Mouse (Mus musculus): ENCODE measurements around the gene Sap30. TPM values are rescaled to one million over a fixed set of nuclear protein-coding genes. Genes with fewer than 3 reads are reported as not detected.
"Not testable (repeated sequence)": the region's sequence is repeated elsewhere in the genome, so short reads cannot be mapped to it uniquely, and the experiment has no call there.

Gene Sap30
- total RNA-seq, 2 experiments from 2014 or later: 10.0 to 21.1 TPM

DNA sequence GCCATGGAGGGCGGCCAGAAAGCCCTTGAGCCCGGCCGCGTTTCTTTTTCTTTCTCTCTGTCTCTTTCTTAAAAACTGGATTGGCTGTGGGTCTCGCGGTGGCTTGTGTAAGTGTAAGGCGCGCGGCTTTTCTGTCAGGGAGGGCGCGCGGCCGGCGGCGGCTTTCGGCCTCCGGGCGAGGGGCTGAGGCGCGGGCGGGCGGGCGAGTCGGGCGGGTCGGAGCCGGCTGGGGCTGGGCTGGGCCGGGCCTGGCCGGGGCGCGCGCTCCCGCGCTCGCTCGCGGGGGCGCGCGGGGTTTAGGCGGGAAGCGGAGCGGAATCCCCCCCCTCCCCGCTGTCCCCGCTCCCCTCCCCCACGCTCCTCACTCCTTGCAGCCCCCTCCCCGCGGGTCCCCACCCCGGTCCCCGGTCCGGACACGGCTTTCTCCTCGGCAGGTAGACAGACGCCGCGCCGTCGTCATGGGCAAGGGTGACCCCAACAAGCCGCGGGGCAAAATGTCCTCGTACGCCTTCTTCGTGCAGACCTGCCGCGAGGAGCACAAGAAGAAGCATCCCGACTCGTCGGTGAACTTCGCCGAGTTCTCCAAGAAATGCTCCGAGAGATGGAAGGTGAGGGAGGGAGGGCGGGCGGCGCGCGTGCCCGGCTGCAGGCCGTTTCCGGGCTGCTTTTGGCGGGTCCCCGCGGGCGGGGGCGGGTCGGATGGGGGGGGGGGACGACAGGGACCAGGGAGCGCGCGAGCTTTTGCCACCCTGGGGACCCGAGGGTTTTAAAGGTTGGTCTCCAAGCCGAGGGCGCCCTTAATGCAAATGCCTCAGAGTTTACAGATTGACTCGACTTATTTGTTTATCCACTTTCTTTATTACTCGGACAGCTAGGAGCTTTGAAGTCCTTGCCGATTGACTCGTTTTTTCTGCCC, 24.7 kb upstream of the Sap30 start:
- Histone ChIP-seq H3K4me3 (peak overlapping the region; percentile 100), H3K27ac (peak overlapping the region; percentile 95)
- TF ChIP-seq CTCF (IDR thresholded peaks at IDR 0.05): no peak
- intact Hi-C loops (cut with DNase I): no loop called here
- DNase-seq: peak; percentile 46

DNA sequence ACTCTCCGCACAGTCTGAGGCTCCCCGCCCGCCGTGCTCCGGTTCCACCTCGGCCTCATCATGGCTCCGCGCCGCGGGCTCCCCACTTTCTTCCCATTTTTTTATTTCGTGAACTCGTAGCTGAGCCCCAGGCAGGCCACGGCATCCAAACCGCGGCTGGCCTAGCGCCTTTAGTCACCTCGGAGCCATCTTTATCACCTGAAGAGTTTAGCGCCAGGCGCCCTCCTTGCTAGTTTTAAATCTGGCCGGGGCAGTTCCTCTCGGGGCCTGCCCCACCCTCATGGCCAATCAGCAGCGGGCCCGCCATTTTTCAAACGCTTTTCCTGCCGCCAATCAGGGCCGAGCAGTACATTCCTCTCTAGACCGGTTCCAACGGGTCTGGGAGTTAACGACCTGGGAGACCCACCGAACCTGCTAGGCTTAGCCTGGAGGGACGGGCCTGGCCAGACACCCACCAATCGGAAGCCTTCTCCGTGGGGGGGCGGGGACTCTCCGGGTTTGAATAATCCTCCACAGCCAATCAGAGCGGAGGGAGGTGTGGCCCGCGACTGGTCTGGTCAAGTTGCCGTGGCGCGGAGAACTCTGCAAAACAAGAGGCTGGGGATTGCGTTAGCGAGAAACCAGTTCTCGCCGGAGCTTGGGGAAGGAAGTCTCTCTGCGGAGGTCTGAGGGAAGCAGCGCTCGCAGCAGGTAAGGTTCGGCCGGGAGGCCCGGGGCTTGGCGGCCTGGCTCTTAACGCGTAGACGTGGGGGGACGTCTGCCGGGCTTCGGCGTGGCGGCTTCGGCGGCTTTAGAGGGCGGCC, 23.9 kb upstream of the Sap30 start, which contains the start of gene Hmgb2:
Gene Hmgb2, plus strand, starts transcription at position 592 of the 803 bp plus-strand sequence.
- intact Hi-C loops (cut with DNase I): loop anchor here (2.0 kb wide), 1 partner anchor 23 kb away; no protein-coding TSS in a partner anchor
- peak; percentile 100 for DNase-seq
- Histone ChIP-seq H3K27ac (peak within 1 kb of the TSS; percentile 95), H3K4me3 (peak within 1 kb of the TSS; percentile 100)
- no peak for TF ChIP-seq CTCF (IDR thresholded peaks at IDR 0.05)

DNA sequence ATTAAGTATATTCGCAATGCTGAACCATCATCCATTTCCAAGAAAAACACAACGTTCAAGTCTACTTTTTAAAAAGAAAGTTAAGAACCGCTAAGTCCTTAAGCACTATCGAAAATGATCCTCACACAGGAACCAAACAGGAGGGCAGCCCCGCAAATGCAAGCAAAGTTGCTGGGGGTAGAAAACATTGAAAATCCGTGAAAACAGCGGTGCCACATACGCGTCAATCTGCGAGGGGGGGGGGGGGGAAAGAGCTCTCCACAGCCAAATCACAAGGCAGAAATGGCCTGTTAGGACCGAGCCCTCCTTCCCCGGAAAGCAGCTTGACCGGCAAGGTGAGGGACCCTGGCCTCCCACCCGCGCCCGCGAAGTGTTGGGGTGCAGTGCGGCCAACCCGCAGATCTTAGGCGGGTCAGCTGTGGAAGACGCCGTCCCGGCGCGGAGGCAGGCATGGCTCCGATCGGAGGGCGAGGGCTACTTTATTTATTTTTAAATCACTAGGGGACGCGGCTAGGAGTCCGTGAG, 23.2 kb upstream of the Sap30 start:
- no peak for DNase-seq
- no peak for TF ChIP-seq CTCF (IDR thresholded peaks at IDR 0.05)
- peak overlapping the region; percentile 81 for H3K27ac ChIP-seq
- peak overlapping the region; percentile 100 for H3K4me3 ChIP-seq
- intact Hi-C loops (cut with DNase I): loop anchor here (2.0 kb wide), 1 partner anchor 22 kb away; no protein-coding TSS in a partner anchor

DNA sequence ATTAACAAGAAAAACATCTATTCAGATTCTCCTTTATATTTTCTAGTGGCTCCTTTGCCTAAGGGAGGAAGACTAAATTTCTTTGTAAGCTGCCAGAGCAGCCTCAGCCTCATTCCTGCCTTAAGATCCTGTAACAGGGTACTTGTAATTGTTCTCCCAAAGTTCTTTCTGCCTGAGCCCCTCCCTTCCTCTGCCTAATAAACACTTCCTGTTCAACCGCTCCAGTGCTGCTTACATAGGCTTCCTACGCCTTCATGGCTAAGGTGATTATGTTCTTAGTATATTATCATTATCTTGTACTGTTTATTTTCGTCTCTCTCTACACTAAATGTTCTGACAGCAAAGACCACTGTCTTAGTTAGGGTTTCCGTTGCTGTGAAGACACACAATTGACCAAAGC, 21.0 kb upstream of the Sap30 start:
- no peak for TF ChIP-seq CTCF (IDR thresholded peaks at IDR 0.05)
- DNase-seq: no peak
- intact Hi-C loops (cut with DNase I): no loop called here
- Histone ChIP-seq H3K4me3 (no peak overlapping the region), H3K27ac (peak overlapping the region; percentile 29)

DNA sequence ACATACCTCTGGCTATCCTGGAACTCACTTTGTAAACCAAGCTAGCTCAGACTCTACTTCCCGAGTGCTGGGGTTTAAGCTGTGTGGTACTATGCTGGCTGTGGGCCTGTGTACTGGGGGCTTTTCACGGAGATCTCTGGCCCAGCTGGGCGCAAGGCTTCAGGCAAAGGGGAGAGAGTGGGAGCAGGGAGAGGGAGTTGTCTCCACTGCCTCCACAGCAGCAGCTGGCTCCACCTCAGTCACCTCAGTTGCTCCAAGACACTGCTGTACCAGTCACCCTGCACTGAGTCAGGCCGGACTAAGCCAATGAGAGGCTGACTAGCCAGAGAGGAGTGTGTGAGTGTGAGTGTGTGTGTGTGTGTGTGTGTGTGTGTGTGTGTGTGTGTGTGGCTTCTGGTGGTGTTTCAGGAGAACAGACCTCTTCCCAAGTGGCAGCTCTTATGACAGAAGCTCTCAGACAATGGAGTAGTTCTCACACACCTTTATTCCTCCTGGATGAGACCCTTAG, 19.9 kb upstream of the Sap30 start:
- no peak overlapping the region for H3K4me3 ChIP-seq
- no peak for DNase-seq
- intact Hi-C loops (cut with DNase I): no loop called here
- peak overlapping the region; percentile 38; the same call in 1 of the 2 replicates for H3K27ac ChIP-seq
- TF ChIP-seq CTCF (IDR thresholded peaks at IDR 0.05): no peak

DNA sequence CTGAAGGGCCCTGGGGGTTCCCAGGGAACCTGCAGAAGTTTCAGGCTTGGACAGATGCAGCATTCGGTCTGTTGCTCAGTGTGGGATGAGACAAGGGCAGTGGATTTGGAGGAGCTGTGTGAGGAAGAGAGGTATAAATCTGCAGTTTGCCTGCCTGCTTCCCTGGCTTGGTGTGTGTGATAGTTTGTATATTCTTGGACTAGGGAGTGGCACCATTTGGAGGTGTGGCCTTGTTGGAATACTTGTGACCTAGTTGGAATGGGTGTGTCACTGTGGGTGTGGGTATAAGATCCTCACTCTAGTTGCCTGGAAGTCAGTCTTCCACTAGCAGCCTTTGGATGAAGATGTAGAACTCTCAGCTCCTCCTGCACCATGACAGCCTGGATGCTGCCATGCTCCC, 17.8 kb upstream of the Sap30 start:
- intact Hi-C loops (cut with DNase I); DNase-seq: not testable (repeated sequence)
- peak overlapping the region; percentile 32; the same call in 1 of the 2 replicates for H3K27ac ChIP-seq

DNA sequence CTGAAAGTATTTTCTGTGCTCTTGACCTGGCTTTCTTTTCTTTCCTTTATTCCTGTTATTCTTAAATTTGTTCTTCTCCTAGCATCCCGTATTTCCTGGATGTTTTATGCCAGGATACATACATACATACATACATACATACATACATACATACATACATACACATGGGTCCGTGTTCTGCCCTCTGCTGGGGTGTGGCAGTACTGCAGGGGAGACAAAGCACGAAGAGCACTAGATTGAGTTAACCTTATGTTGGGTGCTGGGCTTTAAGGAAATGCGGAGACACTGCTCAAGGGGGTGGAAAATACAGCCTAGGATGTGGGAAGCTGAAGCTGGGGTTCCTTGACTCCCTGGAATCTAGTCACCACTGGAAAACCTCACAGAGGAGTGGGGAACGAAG, 16.0 kb upstream of the Sap30 start:
- intact Hi-C loops (cut with DNase I): no loop called here
- Histone ChIP-seq H3K4me3 (no peak overlapping the region), H3K27ac (no peak overlapping the region)
- peak; percentile 79 for TF ChIP-seq CTCF (IDR thresholded peaks at IDR 0.05)
- DNase-seq: peak; percentile 58

More for the DNA sequence above, 17.8 kb upstream of the Sap30 start:
- H3K4me3 ChIP-seq: not testable (repeated sequence)

DNA sequence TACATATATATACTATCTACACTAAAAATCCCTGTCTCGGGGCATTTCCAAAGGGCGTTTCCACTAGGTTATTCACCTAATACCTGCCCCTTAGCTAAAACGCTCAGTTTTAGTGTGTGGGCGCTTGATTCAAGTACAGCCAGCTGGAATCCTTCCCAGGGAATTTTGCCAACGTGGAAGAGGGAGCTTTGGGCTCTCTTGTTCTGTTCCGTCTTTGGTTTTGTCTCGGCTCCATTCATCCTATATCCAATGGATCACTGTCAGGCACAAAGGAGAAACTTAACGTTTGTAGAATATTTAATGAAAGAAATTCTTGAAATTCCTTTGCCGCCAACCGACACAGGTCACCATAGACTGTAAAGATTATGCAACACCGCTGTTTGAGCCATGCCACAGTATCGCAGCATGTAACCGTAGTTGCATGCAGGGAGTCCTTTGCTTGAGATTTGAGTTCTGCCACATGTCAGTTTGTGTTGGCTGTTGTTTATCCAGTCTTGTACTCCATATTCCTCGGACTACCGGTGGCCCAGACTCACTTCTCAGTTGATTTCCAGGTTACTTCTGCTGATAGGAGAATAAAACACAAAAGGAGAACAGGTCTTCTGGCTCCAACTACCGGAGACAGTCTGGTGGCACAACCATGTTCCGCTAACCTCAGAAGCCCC, 11.3 kb upstream of the Sap30 start:
- DNase-seq: peak; percentile 43
- Histone ChIP-seq H3K4me3 (peak overlapping the region; percentile 66), H3K27ac (peak overlapping the region; percentile 62)
- intact Hi-C loops (cut with DNase I): no loop called here
- TF ChIP-seq CTCF (IDR thresholded peaks at IDR 0.05): no peak

DNA sequence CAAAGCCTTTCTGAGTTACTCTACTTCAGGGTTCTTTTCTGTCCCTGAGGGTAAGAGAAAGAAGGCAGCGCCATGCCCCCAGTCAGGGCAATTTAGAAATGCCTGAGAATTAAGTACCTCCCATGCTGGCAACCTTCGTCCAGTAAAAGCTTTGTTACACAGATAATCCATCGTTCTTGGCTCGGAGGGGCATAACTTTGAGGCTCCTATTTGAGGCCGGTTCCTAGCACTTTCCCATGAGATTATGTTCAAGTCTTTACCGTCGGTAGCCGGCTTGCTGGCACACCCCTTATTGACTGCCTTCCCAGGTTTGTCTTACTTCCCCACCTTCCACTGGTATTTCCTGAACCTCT, 10.8 kb upstream of the Sap30 start:
- Histone ChIP-seq H3K27ac (peak overlapping the region; percentile 62), H3K4me3 (peak overlapping the region; percentile 66)
- no peak for TF ChIP-seq CTCF (IDR thresholded peaks at IDR 0.05)
- DNase-seq: no peak
- intact Hi-C loops (cut with DNase I): no loop called here

DNA sequence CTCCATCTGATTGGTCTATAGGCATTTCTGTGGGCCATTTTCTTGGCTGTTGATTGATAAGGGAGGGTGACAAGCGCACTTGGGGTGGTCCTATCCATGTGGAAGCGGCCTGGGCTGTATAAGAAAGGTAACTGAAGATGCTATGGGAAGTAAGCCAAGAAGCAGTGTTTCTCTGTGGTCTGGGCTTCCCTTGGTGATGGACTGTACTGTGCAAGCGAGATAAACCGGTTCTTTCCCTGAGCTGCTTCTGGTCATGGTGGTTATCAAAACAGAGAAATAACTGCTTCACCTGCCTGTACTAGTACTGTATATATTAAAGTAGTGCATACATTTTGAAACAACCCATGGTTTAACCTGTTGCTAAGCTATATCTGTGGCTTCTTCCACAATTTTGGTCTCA, 4.2 kb upstream of the Sap30 start:
- no peak for DNase-seq
- no peak for TF ChIP-seq CTCF (IDR thresholded peaks at IDR 0.05)

DNA sequence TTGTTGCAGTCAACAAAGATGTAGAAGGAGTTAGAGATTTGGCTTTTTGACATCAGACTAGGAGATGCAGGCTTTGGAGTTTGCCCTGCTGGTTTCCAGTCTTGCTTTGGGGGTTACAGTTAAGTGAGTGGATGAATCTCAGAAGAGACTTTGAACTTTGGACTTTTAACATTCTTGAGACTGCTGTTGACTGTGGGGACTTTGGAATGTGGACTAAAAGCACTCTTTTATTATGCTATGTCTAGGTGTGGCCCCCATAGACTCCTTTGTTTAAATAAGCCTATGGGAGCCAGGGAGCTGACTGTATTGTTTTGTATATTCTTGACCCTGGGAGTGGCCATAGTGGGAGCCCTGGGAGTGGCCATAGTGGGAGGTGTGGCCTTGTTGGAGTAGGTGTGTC, 2.2 kb upstream of the Sap30 start:
- DNase-seq: no peak
- TF ChIP-seq CTCF (IDR thresholded peaks at IDR 0.05): no peak
- H3K4me3 ChIP-seq: no peak overlapping the region
- intact Hi-C loops (cut with DNase I): loop anchor here (2.0 to 5.0 kb wide), 2 partner anchors 21 to 37 kb away; partner anchors contain the start of gene Hmgb2
- no peak overlapping the region for H3K27ac ChIP-seq

More for the DNA sequence above, 4.2 kb upstream of the Sap30 start:
- Histone ChIP-seq H3K27ac (no peak overlapping the region), H3K4me3 (no peak overlapping the region)
- intact Hi-C loops (cut with DNase I): no loop called here

DNA sequence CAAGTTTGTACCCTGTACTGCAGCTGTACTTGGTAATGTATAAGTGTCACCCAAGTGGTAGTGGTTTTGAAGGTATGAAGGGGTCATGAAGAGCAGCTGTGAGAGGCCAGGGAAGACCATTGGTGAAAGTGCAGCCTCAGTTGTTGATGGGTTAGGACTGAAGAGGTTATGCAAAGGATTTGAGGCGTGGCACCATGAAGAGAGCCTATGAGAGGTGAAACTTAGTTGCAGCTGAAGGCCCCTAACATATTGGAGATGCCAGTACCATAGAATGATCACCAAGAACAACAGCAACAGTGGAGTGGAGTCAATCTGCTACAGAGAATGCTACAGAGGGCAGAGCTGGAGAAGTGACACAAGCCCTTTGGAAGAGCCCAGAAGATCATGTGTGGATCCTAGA, 1.7 kb upstream of the Sap30 start:
- H3K4me3 ChIP-seq: no peak overlapping the region
- intact Hi-C loops (cut with DNase I): loop anchor here (2.0 to 5.0 kb wide), 2 partner anchors 21 to 38 kb away; partner anchors contain the start of gene Hmgb2
- DNase-seq: no peak
- H3K27ac ChIP-seq: peak overlapping the region; percentile 97; the same call in 1 of the 2 replicates
- TF ChIP-seq CTCF (IDR thresholded peaks at IDR 0.05): no peak

Data from gastrocnemius, adult 2 months (tissue).